Mouse (Mus musculus) kidney, postnatal 25 days (tissue): ENCODE measurements around the gene Ear1.
"Not testable (repeated sequence)": the region's sequence is repeated elsewhere in the genome, so short reads cannot be mapped to it uniquely, and the experiment has no call there.

Experiments
- DNase-seq, 2 experiments: peaks; one replicate each; pipeline ENCODE4 v3.0.0; 2021; ENCODE audit warnings: mixed read lengths in 2 of 2

The Ear1 gene

DNA sequence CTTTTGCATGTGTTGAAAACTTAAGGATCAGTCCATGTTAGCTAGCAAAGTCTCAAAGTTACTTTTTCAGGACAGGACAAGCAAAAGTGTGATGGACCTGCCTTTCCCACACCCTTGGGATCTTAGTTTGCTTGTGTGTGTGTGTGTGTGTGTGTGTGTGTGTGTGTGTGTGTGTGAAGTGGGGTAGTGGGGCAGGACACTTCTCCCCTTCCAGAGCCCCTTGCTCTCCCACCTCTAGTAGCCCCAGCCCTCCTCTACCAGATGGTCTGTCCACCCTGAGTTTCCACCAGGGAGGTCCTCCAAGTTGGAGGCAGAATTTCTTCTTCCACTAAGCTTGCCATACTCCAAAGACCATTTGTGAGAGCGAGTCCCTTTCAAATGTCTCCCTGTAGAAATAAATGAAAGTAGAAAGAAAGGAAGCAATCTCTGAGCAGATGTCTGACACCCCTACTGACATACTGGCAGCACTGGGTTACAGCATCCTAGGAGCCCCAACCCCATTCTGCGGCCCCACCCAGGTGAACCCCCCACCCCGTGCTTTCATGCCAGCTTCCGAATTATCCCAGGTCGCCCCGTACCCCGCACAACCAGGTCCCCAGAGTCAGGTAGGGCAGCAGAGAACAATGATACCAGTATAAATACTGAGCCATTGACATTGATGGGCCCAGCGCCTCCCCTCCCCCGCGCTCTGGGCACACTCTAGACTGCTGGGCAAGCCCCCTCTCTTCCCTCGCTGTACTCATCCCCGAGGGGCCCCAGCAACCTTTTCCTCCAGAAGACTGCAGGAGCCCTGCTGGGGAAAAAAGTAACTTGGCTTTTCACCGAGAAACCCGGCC is 79.0 kb downstream of the Ear1 start:
- DNase-seq = peak in 1 of 2 experiments; percentile 27

DNA sequence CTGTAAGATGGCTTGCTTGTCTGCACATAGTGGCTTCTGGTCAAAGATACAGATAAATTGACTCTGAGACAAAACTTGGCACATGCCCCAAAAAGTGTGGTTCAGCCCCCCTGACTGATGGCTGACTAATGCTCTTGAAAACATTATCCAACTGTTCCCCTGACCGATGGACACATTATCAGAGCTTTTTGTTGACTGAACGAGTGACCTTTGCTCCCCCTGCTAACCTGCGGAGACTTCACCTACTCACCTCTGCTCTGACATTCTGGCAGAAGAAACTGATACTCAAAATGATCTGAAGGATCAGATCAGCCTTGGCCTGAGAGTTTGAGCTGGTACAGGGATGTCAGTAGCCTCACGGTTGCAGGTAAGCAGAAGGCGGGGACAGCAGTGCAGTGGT is 81.5 kb downstream of the Ear1 start:
- peak; percentile 2 to 24 for DNase-seq

DNA sequence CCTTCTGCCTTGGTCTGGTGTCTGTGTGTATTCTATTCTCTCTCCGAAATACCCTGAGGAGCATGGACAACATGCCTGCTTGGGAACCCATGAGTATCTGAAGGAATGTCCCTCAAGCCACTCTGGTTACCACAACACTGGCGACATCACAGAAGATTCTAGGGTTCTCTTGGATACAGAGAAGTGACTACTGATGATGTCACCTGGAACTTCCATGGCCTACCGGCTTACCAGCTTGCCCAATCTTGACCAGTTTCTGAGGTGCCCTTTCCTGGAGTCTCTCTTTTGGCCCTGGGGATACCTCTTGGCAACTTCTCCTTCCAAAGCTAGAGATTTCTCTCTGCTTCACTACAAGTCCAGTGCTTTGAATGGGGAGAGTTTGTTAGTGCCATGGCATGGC is 90.7 kb downstream of the Ear1 start, which contains the start of gene Gm8180:
Gm8180 (minus strand) TSS at position 101 of the 400 bp plus-strand sequence.
- DNase-seq = not testable (repeated sequence)
